Mouse (Mus musculus): ENCODE results near the gene Ccer2. TPM values are rescaled to one million over a fixed set of nuclear protein-coding genes. Genes with fewer than 3 reads are reported as not detected.

Gene Ccer2
- total RNA-seq, 2 experiments from 2014 or later: not detected

DNA sequence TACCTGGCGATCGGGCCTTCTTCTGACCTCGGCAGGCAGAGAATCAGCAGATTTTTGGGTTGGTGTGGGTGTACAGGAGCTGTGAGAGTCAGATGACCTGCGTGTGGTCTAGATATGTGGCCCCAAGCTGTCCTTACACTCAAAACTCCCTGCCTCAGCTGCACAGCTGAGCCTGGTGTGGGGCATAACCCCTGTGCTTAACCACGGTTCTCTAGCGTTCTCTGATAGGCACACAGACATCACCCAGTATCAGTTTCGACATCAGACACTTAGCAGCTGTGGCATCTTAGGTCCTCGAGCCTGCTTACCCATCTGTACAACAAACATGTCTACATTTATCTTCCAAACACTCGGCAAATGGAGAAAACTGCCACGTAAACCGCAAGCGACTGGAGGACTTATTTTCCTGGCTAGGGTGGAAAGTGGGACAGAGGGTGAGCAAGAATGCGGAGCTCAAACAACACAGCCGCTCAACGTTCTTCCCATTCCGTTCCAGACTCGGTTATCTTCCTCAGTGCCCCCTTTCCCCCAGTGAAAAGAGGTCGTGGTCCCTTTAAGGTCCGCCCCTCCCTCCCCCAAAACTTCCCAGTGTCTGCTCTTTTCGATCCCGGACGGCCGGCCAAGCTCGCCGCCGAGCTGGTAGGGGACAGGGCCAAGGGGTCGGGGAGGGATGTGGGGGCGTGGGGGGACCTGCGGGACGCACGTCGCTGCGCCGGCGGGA lies 52.4 kb downstream of the Ccer2 start, which contains the start of gene Hnrnpl:
Hnrnpl (plus strand) TSS at position 321 of the 721 bp plus-strand sequence.
- DNase-seq (ENCODE audit: low spot score): no peak
- intact Hi-C loops (cut with DNase I): no loop called here

Other genes starting within 250 kb of the Ccer2 start
- not detected for gene Ifnl2, start 245.7 kb upstream of the Ccer2 start, total RNA-seq (2021)
- gene Ifnl3, start 233.3 kb upstream of the Ccer2 start, total RNA-seq (2021): not detected
- gene Sycn, start 215.3 kb upstream of the Ccer2 start, total RNA-seq (2021): not detected
- not detected for gene Nccrp1, start 208.9 kb upstream of the Ccer2 start, total RNA-seq (2021)
- 10 to 100 TPM; 22.6 to 22.8 TPM for gene Samd4b, start 158.0 kb upstream of the Ccer2 start, total RNA-seq (2021)
- gene Pak4, start 158.0 kb upstream of the Ccer2 start, total RNA-seq (2021): 1 to 10 TPM; 8.4 to 8.8 TPM
- gene Acp7, start 124.8 kb upstream of the Ccer2 start, total RNA-seq (2021): not detected
- under 1 TPM; 0.34 to 0.39 TPM for gene Fbxo27, start 63.3 kb upstream of the Ccer2 start, total RNA-seq (2021)
- under 1 TPM; 0.36 to 0.92 TPM for gene Fbxo17, start 39.4 kb upstream of the Ccer2 start, total RNA-seq (2021)
- gene Mrps12, start 14.4 kb upstream of the Ccer2 start, total RNA-seq (2021): 10 to 100 TPM; 56.7 to 60.6 TPM
- 10 to 100 TPM; 15.4 to 15.7 TPM for gene Sars2, start 14.2 kb upstream of the Ccer2 start, total RNA-seq (2021)
- gene Sirt2, start 10.6 kb downstream of the Ccer2 start, total RNA-seq (2021): 10 to 100 TPM; 80.0 to 80.2 TPM
- gene Nfkbib, start 11.3 kb downstream of the Ccer2 start, total RNA-seq (2021): 10 to 100 TPM; 22.1 to 22.9 TPM
- gene Rinl, start 32.8 kb downstream of the Ccer2 start, total RNA-seq (2021): 1 to 10 TPM; 1.5 to 2.2 TPM
- gene Hnrnpl, start 52.4 kb downstream of the Ccer2 start, total RNA-seq (2021): 100 to 1,000 TPM; 225 to 270 TPM
- gene Ech1, start 69.0 kb downstream of the Ccer2 start, total RNA-seq (2021): 1,000 to 10,000 TPM; 1,337 to 1,520 TPM
- 10 to 100 TPM; 28.9 to 30.7 TPM for gene Lgals4, start 77.7 kb downstream of the Ccer2 start, total RNA-seq (2021)
- gene Lgals7, start 107.7 kb downstream of the Ccer2 start, total RNA-seq (2021): 1 to 10 TPM; 1.8 to 1.9 TPM
- gene Capn12, start 125.2 kb downstream of the Ccer2 start, total RNA-seq (2021): under 1 TPM; 0.08 to 0.22 TPM
- gene Actn4, start 206.2 kb downstream of the Ccer2 start, total RNA-seq (2021): 100 to 1,000 TPM in 1 of 2 experiments, 10 to 100 TPM in 1; 77.0 to 101 TPM
- 100 to 1,000 TPM; 148 to 164 TPM for gene Eif3k, start 225.7 kb downstream of the Ccer2 start, total RNA-seq (2021)
- 1 to 10 TPM in 1 of 2 experiments, under 1 TPM in 1; 0.44 to 1.3 TPM for gene Map4k1, start 225.9 kb downstream of the Ccer2 start, total RNA-seq (2021)